In genomic region chr4:47050167-47050566, GRCm38 (mm10) we compare ENCODE assay signal across 8 mouse cellular contexts. TPM values are rescaled to one million over a fixed set of nuclear protein-coding genes. Genes with fewer than 3 reads are reported as not detected.
A peak's percentile ranks its signal among the peaks of the same experiment; 100 is the strongest.
DNase-seq lines count a peak whose midpoint lies in the region; ATAC-seq and TF ChIP-seq lines count a peak whose summit lies in the region.

No protein-coding gene starts in this region.

- no peaks in the 10 kb centered on the region for H3K9me3 ChIP-seq in ES-E14 (ENCODE audit: control insufficient read depth, insufficient read depth, low read depth, low read length)
- no peaks in the 10 kb centered on the region for H3K9me3 ChIP-seq in forebrain, embryonic 14.5 days (replicated peaks; ENCODE audit: control insufficient read depth, low read length)
- H3K9me3 ChIP-seq in lung, embryonic 15.5 days = no peaks in the 10 kb centered on the region

- H3K4me3 ChIP-seq in ES-E14 (ENCODE audit: insufficient read depth in 1 of 2, low read depth in 1 of 2, low read length in 2 of 2, poor library complexity in 1 of 2, severe bottlenecking in 1 of 2) = no peak overlapping the region
- H3K4me3 ChIP-seq in forebrain, embryonic 14.5 days (ENCODE audit: low read depth, low read length) = no peak overlapping the region
- no peak overlapping the region for H3K4me3 ChIP-seq in lung, embryonic 15.5 days

- no peak overlapping the region for H3K27ac ChIP-seq in ES-E14 (ENCODE audit: insufficient read depth, low read depth, low read length, poor library complexity, severe bottlenecking)
- H3K27ac ChIP-seq in forebrain, embryonic 14.5 days (ENCODE audit: low read depth, low read length) = no peak overlapping the region
- H3K27ac ChIP-seq in lung, embryonic 15.5 days = no peak overlapping the region

- DNase-seq in ES-E14 (ENCODE audit: low read depth, low spot score) = peak; percentile 72
- DNase-seq in cerebellum, adult 11 months = peak; percentile 84
- DNase-seq in forebrain, embryonic 14.5 days (ENCODE audit: low spot score) = peak; percentile 79
- DNase-seq in heart, postnatal 25 days (ENCODE audit: low spot score) = peak; percentile 44
- DNase-seq in layer of hippocampus, adult 18-20 months (ENCODE audit: low spot score in 2 of 2) = peak; percentile 83 to 93
- DNase-seq in ovary, postnatal 10 days (ENCODE audit: low spot score) = peak; percentile 85
- DNase-seq in thymus, postnatal 0 days (ENCODE audit: low spot score) = peak; percentile 79

- no peaks in the 10 kb centered on the region for H3K27me3 ChIP-seq in forebrain, embryonic 14.5 days (replicated peaks; ENCODE audit: control insufficient read depth, insufficient read depth, low read length)
- H3K27me3 ChIP-seq in lung, embryonic 15.5 days = peaks cover 32% of the 10 kb centered on the region

- H3K4me1 ChIP-seq in ES-E14 (ENCODE audit: control insufficient read depth in 2 of 2, insufficient read depth in 2 of 2, low read length in 2 of 2, poor library complexity in 1 of 2) = peaks cover 0 to 2% of the 10 kb centered on the region in 2 experiments; a peak in 1 of 4 replicates
- 0 out of 2 replicates have a peak, but pooled peaks cover 3% of the 10 kb centered on the region for H3K4me1 ChIP-seq in forebrain, embryonic 14.5 days (ENCODE audit: control insufficient read depth, insufficient read depth, low read length)
- H3K4me1 ChIP-seq in lung, embryonic 15.5 days = peaks cover 9% of the 10 kb centered on the region; the same call in 1 of the 2 replicates

- WGBS in forebrain, embryonic 14.5 days = 0% methylated on average over 1 of the region's 1 CpGs
- WGBS in lung, embryonic 15.5 days = 0% methylated on average over 1 of the region's 1 CpGs

- intact Hi-C loops in heart, postnatal 25 days (cut with DNase I) = no loop called here

- H3K4me2 ChIP-seq in forebrain, embryonic 14.5 days (ENCODE audit: low read length) = no peak overlapping the region
- no peak overlapping the region for H3K4me2 ChIP-seq in lung, embryonic 15.5 days

- H3K36me3 ChIP-seq in ES-E14 (ENCODE audit: control insufficient read depth, insufficient read depth, low read length, poor library complexity, severe bottlenecking) = no peaks in the 10 kb centered on the region
- H3K36me3 ChIP-seq in forebrain, embryonic 14.5 days (ENCODE audit: control insufficient read depth, insufficient read depth, low read length) = no peaks in the 10 kb centered on the region
- H3K36me3 ChIP-seq in lung, embryonic 15.5 days = no peaks in the 10 kb centered on the region

- in situ Hi-C loops in ES-E14 (cut with MboI; ENCODE audit: low sequenced_read_pairs in 2 of 2, unreplicated experiment in 2 of 2) = no loop called here

- H3K9ac ChIP-seq in ES-E14 (ENCODE audit: insufficient read depth, low read depth, low read length, poor library complexity, severe bottlenecking) = no peak overlapping the region
- H3K9ac ChIP-seq in forebrain, embryonic 14.5 days (ENCODE audit: low read length) = no peak overlapping the region
- H3K9ac ChIP-seq in lung, embryonic 15.5 days = no peak overlapping the region

- peak; percentile 82 for ATAC-seq in forebrain, embryonic 14.5 days
- peak; percentile 44; the same call in 1 of the 2 replicates for ATAC-seq in lung, embryonic 15.5 days (ENCODE audit: borderline replicate concordance, extremely low read depth, low FRiP score, low TSS enrichment)

TF ChIP-seq in ES-E14, 5 proteins besides CTCF, POLR2A, EP300 and RAD21:
- no peak for TF ChIP-seq MAFK (IDR thresholded peaks at IDR 0.05; ENCODE audit: insufficient read depth, low read depth, low read length)
- TF ChIP-seq HCFC1 (IDR thresholded peaks at IDR 0.05; ENCODE audit: borderline replicate concordance, insufficient read depth, low read length) = no peak
- no peak for TF ChIP-seq CHD2 (IDR thresholded peaks at IDR 0.05; ENCODE audit: low read depth, low read length)
- TF ChIP-seq ZC3H11A (IDR thresholded peaks at IDR 0.05; ENCODE audit: borderline replicate concordance, low read depth, low read length) = no peak
- no peak for TF ChIP-seq ZNF384 (IDR thresholded peaks at IDR 0.05; ENCODE audit: low read depth, low read length)
TF ChIP-seq in ES-E14: peak in this region for 0.

RNA-seq across cellular contexts. Expression of gene Anks6, which starts 7.1 kb away (rescaled TPM):
- 0.89 and 1.7 TPM in 2 replicates for total RNA-seq in ES-E14 (2012; rRNA removed)
- polyA plus RNA-seq in forebrain, embryonic 14.5 days (2014; fragmentation: Nextera tagmentation; extraction: Ambion mirVana) = 2.2 and 3.2 TPM in 2 replicates
- total RNA-seq in heart, postnatal 25 days (2021) = 1 to 10 TPM; 3.5 to 3.6 TPM
- total RNA-seq in layer of hippocampus, adult 18-20 months (2021) = 10 to 100 TPM; 20.6 to 21.5 TPM
- 2.8 and 3.2 TPM in 2 replicates for polyA plus RNA-seq in lung, embryonic 15.5 days (2015; fragmentation: Nextera tagmentation; extraction: Ambion mirVana)
- polyA plus RNA-seq in thymus, postnatal 0 days (2015; fragmentation: Nextera tagmentation; extraction: Ambion mirVana) = 0.94 and 0.99 TPM in 2 replicates

RNA-seq across cellular contexts. Expression of gene Galnt12, which starts 41.5 kb away (rescaled TPM):
- 4.9 and 9.5 TPM in 2 replicates for total RNA-seq in ES-E14 (2012; rRNA removed)
- 0.62 and 1.3 TPM in 2 replicates for polyA plus RNA-seq in forebrain, embryonic 14.5 days (2014; fragmentation: Nextera tagmentation; extraction: Ambion mirVana)
- total RNA-seq in heart, postnatal 25 days (2021) = under 1 TPM; 0.18 to 0.39 TPM
- under 1 TPM; 0.74 to 0.77 TPM for total RNA-seq in layer of hippocampus, adult 18-20 months (2021)
- polyA plus RNA-seq in lung, embryonic 15.5 days (2015; fragmentation: Nextera tagmentation; extraction: Ambion mirVana) = 8.9 and 9.3 TPM in 2 replicates
- 35.3 and 37.1 TPM in 2 replicates for polyA plus RNA-seq in thymus, postnatal 0 days (2015; fragmentation: Nextera tagmentation; extraction: Ambion mirVana)

RNA-seq across cellular contexts. Expression of gene Gabbr2, which starts 58.5 kb away (rescaled TPM):
- 0.09 and 0.37 TPM in 2 replicates for total RNA-seq in ES-E14 (2012; rRNA removed)
- 1.7 and 3.5 TPM in 2 replicates for polyA plus RNA-seq in forebrain, embryonic 14.5 days (2014; fragmentation: Nextera tagmentation; extraction: Ambion mirVana)
- under 1 TPM in 1 of 2 experiments, not detected in 1; 0.11 TPM for total RNA-seq in heart, postnatal 25 days (2021)
- 100 to 1,000 TPM; 203 to 209 TPM for total RNA-seq in layer of hippocampus, adult 18-20 months (2021)
- polyA plus RNA-seq in lung, embryonic 15.5 days (2015; fragmentation: Nextera tagmentation; extraction: Ambion mirVana) = 0.04 TPM in 1 of 2 replicates, not detected in the other
- polyA plus RNA-seq in thymus, postnatal 0 days (2015; fragmentation: Nextera tagmentation; extraction: Ambion mirVana) = 0.10 and 0.16 TPM in 2 replicates

Comparison
In these comparisons a context has a peak if more than half of its experiments do, and no peak if none do; other contexts are left out.
1. RNA of gene Gabbr2, which starts 58.5 kb away (total RNA-seq): 203 to 209 TPM in layer of hippocampus, adult 18-20 months; 0.11 TPM in heart, postnatal 25 days and 0.09 to 0.37 TPM in ES-E14; every median in the first group is over 100 times any median in the second.
2. Peak in every context shown above with its lines, with median percentiles within 50 percentile points of each other: DNase-seq.